Mouse (Mus musculus) 416B (cell line): Measurements from ENCODE around the gene Man1c1.
A peak's percentile ranks its signal among the peaks of the same experiment; 100 is the strongest.

Source experiments
- DNase-seq: peaks from one replicate; pipeline ENCODE4 v3.0.0; 2011; ENCODE audit warnings: low read depth

Man1c1 gene

DNA sequence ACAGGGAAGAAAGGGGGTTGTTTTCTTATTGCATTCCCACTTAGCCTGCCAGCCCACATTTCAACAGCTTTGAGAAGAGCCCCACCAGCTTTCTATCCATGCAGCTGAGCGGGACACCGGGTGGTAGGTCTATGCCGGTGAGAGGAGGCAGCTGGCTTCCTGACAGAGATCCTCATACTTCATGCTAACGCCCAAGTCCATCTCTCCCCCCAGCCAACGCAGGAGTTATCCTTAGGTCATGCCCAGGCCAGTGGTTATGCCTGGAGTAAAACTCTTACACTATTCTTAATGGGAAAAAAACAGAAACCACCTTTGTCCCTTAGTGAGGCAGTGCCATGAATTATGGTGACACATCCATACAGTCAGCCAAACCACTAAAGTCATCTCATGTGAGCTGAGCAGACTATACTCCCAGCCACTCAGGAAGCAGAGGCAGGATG lies 66.0 kb downstream of the Man1c1 start:
- peak; percentile 31 for DNase-seq

DNA sequence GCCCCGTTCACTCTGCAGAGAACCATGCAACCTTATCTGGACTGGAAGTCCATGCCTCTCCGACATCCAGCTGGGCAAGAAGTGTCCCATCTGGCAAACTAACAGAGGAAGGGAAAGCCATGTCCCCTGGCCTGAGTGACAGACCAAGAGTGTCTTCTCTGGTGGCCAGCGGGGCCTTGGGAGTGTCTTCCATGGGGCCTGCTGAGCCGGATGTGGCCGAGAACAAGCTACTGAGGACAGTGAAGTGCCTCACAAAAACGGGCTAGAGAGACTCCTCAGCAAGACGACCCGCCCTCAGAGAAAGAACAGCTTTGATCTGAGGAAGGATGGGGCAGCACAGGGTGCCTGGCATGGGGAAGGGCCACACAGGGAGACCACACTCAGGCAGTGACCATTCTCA lies 67.7 kb downstream of the Man1c1 start:
- no peak for DNase-seq

DNA sequence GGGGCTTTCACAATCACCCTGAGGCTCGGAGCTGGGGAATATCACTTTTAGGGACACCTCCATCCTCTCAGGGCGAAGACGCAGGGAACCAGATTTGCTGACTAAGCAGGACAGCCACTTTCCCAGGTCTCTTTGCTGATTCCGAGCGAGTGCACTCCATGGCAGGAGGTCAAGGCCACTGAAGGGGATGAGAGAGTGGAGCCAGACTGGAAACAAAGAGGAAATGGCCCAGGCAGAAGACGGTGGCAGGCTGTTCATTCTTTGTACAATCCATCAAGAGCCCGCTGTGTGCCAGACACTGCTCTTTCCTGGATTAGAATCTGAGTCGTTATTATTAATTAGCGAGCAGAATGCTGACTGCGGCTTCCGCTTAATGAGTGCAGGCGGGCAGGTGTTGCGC lies 70.1 kb downstream of the Man1c1 start:
- DNase-seq = no peak

DNA sequence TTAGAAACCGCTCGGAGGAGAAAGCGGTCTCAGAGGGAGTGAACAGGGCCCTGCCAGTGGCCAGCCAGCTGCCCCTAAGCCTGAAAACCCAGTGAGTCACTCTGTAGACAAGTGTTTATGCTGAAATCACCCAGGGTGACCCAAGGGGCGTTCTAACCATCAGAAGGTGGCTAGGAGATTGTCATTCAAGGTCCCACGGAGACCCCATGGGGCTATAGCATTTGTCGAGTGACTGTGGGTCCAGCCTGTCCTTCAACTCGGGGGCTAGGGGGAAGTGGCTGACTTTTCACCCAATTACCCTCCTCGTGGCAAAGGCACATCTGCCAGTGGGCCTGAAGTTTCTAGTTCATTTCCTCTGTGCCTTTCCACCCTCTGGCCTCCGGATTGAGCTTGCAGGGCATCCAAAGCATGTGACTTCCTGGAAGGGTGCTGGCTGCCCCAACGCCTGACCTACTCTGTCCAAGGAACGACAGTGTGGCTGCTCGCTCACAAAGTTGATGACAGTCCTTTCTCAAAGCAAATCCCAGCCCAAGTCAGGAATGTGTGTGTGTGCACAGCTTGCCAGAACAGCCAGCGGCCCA lies 71.9 kb downstream of the Man1c1 start:
- DNase-seq = peak; percentile 26

DNA sequence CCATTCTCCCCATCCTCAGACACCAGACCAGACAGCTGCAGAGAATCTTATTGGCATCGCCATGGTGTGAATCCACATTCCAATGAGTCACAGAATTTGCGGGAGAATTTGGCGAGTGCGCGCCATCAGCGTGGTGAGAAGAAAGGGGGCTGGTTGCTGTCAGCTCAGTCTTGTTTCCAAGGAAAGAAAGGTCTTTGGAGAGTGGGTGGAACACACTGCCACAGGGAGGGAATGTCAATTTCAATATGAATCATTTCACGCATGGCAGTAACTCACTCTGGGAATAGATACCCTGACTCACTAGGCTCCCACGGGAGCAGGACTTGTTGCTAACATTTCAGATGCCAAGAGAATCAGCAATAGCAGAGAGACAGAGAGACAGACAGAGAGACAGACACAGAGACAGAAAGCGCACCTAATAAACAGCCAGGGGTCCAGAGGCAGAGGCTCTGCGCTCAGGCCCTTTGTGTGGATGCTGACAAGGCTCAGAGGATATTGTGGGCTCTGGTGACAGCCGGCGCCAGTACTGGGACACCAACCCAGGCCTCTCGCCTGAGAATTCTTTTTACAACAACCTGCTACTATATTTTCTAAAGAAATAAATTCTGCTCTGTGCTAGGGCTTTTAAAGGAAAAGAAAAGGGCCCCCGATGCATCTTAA lies 72.5 kb downstream of the Man1c1 start:
- no peak for DNase-seq

DNA sequence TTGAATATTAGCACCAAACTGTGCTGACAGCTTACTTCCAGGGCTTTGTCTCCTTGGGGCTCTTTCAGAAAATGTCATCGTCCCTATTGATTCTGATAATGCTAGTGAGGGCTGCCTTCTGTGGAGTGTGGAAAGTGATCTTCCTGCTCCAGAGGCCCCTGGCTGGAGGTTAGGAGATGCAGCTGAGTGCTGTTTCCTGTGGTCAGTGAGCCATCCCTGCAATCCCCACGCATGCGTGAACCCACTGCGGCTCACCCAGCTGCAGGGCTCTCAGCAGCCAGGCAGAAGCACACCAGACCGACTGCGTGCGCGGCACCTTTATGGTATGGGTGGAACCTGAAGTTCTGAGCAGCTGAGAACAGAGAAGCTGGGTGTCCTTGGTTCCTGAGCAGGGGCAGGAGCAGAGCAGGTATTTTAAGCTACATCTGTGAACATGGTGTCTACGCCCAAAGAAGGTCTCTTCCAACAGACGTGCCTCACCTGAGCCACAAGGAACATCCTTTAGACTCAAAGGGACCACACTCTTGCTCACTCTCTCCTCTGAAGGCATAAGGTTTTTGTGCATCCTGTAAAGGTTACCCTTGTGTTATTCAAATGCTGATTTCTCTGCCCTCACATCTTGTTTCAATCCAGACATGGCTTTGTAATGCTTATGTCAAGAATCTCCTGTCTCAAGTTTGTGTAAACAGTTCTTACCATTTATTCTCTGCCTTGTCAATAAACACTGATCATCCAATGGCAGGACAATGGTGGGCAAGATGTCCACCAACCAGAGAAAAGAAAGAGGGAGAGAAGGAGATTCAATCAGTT lies 75.3 kb downstream of the Man1c1 start:
- DNase-seq = peak; percentile 70

DNA sequence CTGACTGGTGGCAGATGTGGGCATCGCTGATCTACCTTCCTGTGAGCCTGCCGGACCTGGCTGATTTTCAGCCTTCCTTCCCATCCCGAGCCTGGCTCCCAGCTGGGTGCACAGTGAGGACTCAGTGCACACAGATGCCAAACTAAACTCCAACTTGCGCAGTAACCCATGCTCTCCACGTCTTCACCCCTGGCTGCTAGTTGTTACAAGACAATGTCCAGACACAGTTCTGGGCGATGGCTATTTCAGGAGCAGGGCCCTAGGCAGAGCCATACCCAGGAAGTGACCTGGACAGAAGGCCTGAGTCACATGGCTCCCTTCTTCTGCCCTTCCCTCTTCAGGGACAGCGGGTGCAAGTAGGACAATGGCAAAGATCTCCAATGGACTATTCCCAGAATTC lies 76.0 kb downstream of the Man1c1 start:
- DNase-seq = peak; percentile 16

DNA sequence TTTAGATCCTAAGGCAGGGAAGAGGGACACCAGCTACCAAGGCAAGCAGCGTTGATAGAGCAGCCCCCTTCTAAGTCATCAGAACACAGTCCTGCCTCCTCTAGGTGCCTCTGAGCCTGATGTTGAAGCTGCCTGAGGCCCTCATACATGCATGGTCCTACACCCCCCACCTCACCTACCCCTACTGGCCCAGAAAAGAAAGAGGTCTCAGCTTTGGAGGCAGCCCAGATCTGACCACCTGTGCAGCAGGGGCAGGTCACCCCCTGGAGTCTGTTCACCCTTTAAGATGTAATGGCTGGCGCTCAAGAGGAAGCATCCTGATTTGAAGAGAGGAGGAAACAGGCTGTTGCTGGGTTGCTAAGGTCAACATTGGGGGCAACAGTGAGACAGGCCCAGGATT lies 77.2 kb downstream of the Man1c1 start:
- no peak for DNase-seq

DNA sequence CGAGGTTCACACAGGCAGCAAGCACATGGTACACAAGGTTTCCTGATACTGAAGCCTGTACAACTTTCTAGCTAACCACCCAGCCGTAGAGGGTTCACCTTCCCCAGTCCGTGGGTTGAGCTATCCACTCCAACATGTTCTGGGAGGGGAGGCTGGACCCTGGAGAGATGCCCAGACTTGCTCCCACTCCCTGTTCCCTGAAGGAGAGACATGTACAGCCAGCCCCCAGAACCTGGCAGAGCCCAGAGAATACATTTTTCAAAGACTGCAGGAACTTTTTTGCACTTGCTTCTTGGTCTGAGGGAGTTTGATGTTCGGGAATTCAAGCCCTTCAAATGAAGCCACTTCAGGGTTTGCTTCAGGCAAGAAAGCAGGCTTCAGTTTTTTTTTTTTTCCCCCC lies 77.7 kb downstream of the Man1c1 start:
- no peak for DNase-seq

DNA sequence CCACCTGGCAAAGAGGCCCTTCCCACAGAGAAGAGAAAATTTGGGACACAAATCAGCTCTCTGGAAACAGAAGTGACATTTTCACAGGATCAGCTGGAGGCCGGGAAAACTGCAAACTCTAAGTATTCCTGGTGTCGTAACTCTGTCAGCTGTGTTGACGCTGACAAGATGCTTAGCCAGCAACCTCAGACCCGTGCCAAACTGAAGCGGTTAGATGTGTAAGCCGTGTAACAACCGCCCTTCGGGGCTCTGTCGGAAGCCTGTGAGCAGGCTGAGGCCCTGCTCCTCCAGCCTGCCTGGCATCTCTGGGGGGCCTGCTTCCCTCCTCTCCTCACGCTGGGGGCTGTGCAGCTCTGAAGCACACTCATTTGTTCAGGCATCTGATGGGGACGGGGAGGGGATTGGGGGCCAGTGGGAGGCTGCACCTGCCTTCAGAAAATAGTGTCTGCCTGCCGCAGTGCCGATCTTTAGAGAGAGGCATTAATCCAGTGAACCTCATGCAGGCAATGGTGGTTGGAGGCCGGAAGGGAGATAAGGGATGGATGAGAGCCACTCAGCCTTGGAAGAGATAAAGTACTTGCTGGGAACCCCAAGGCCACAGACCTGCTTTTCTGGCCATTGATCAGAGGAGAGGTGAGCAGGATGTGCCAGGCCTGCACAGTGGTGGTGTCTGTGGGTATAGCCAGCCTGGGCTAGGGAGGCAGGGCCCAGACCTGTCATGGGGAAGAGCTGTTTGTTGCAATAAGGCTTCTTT lies 79.8 kb downstream of the Man1c1 start:
- DNase-seq = no peak

DNA sequence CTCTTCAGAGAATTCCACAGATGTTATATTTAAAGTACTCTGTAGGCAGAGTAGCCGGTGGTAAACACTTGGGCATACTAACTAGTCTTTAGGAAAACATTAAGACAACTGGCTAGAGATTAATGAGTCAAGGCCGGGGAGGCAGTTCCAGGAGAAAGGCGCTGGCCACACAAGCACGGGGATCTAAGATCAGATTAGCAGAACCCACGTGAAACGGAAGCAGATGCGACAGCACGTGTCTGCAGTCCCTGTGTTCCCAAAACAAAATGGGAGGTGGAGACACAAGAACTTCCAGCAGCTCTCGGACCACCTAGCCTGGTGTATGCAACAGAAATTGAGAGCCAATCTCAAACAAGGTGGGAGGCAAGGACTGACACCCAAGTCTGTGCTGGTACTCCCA lies 82.4 kb downstream of the Man1c1 start:
- no peak for DNase-seq

DNA sequence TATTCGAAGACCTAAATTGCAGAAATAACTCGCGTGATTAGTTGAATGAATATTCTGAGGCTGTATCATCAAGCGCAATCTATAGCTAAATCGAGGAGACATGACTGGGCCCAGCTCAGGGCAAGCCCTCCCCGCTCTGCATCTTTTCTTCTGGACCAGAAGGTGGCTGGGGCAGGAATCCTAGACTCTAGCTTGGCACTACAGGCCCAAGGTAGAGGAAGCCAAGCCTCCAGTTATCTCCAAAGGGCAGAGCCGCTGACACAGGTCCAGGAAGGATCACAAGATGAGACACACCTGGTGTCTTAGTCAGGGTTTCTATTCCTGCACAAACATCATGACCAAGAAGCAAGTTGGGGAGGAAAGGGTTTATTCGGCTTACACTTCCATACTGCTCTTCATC lies 83.8 kb downstream of the Man1c1 start:
- no peak for DNase-seq

DNA sequence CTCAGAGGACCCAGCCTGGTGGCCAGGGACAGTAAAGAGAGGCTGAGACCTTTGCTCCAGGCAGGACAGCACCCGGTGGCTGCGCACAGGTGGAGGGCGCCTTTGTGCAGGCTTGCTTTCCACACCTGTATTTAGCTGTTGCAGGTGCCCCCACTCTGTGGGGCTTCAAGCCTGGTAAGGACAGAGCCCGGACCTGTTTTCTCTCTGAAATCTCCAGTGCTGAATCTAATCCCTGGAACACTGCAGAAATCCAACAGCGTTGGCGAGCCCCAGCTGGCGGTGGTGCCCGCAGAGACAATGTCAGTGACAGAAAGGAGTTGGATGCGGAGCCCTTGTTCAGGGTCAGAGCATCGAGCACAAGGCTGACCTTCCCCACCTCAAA lies 84.6 kb downstream of the Man1c1 start:
- DNase-seq = no peak

DNA sequence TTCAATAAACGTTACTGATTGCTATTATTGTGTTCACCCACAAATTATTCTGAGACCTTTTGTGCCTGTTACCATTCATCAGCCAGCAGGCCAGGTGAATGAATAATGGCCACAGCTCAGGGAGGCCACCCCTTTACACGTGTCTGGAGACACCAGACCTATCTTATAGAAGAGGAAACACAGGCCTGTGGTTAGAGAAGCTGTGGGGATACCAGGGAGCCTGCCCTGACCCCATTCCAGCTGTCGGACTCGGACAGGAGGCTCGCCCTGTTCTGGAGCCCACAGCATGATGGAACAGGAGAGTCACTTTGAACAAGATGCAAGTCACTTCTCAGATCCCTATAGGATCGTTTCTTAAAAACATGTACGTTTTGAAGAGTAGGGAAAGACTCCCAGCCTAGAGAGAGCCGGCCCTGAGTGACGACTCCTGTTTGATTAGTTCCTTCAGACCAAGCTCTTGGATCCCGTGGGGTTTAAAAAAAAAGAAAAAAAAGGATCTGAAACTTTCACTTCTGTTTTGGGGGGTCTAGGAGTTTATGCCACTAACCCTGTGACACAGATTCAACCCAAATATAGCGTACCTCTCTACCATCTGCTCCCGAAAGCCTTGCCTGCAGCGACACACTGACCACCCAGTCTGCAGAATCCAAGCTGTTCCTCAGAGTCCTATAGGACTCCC lies 85.1 kb downstream of the Man1c1 start:
- peak; percentile 33 for DNase-seq

DNA sequence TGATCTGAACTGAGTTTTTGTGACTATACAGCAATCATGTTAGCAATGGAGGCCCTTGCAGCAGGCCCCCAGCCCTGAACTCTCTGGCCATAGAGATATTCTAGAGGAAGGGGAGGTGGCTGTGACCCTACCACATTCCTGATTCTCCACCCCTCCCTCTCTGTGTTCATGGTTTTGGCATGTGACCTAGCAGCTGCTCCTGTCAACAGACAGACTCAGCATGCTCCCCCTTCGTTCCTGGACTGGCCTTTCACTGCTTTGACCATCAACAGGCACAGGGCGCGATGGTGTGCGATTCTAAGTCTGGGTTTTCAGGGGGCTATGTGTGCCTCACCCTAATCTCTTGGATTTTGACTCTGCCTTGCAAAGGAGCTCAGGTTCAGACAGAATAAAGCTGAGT lies 86.3 kb downstream of the Man1c1 start:
- DNase-seq = no peak

DNA sequence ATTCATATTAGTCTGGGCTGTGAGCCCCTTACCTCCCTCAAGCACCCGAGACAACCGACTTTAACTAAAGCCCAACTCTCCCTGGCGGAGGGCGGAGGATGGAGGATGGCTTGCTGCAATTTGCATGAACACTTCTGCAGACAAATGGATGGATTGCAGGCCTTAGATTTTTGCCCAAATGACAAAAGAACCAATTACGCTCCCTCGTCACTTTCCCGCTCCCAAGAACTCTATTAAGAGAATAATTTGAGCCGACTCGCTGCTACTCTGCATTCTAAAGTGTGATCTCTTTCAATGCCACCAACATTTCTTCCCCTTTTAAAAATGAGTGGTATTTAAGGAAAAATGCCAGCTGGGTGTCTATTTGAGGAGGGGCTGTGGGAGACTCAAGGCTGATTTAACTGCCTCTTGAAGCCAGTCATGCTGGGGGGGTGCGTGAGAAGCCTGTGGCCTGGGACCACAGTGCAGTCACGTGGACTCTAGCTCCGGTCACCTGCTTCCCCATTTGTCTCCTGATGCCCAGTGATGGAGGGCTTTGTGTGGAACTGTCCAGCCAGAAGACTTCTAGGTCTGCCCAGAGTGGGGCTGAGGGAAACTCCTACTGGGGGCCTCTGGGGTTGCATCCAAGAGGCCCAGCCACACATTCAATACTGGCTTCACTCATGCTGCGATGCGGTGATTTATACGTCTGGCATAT lies 88.0 kb downstream of the Man1c1 start:
- DNase-seq = no peak

DNA sequence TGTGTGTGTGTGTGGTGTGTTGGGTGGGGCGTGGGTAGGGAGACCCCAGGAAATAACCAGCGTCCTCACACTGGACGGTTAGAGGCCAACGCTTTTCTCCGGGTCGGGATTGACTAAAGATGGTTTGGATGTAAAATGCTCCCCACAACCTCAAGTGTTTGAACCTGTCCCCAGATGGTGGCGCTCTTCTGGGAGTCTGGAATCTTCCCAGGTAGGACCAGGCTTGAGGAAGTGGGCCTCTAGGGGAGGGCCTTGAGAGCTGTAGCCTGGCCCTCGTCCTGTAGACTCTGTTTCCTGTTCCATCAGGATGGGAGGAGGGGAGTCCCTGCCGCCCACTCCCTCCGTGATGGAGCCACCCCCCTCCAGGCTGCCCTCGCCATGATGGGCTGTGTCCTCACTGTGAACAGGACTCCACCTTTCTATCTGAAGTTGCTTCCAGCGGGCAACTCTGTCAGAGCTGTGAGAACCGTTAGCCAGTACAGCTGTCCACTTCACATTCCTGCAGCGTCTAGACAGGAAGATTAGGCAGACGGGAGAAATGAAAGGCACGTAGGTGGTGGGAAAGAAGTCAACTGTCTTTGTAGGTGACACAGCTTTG lies 91.9 kb downstream of the Man1c1 start:
- no peak for DNase-seq

DNA sequence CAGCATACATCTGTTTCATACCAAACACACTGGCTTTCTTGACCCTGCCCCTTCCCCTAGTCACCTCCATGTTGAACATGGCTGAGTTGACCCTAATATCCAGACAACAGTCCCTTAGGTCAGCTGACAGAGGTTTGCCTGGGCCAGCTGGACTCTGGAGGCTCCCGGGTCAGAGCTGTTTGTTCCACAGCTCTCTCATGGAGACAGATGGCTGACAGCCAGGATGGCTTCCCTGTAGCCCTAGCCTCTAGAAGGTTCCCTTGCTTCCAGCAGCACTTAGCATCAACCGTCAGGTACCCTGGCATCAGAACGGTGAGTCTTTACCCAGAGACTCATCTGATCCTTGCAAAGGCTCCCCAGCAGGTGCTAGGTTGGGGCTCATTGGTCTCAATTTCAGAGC lies 93.5 kb downstream of the Man1c1 start:
- DNase-seq = no peak

DNA sequence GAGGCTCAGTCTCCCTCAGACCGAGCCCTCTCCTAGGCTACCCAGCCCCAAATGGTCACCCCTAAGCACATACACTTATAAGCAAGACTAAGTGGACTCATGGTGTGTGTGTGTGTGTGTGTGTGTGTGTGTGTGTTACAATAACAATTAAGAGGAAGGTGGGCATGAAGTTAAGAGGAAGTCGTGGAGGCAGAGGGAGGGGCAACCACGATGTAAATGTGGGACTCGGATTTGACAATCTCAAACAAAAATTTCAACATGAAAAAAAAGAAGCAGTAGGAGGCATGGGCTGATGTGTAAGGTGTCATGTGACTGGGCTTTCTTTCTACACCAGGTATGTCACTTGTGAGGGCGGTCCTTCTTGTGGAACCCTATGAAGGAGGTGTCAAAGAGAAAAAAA lies 96.4 kb downstream of the Man1c1 start:
- DNase-seq = peak; percentile 60

DNA sequence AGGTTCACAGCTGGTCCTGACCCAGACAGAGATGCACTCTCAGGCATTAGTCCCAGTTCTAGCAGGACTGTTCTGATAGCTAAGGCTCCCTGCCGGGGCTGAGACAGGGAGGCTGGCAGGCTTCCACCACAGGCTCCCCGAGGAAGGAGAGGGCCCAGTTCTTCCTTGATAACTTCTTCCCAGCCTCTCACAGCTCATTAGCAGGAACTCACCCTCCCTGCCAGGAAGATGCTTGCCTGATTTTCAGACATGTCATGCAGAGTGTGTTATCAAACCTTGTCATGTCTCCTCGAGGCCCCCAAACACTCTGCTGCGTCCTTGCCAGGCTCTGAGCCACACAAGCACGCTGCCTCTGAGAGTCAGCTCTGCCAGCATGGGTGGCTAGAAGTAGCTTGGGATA lies 98.0 kb downstream of the Man1c1 start:
- no peak for DNase-seq

DNA sequence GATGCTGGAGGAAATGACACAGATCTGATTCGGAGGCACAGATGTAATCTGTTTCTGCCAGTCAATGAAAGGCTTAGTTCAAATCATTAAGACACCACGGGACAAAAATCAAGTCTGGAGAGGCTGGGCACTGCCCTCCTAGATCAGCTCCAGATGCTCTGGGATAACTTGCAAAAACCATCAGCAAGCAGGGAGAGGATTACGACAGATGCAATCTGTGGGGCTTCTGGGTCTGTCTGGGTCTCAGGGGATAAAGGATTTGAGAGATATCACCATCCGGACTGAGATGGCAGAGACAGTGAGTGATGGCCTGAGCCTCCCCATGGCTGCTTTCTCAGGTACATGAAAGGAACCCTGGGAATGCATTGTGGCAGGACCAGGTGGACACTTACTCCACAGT lies 99.6 kb downstream of the Man1c1 start:
- DNase-seq = no peak
